Comparison of ENCODE assay signal across 23 mouse cellular contexts in the genomic region with DNA sequence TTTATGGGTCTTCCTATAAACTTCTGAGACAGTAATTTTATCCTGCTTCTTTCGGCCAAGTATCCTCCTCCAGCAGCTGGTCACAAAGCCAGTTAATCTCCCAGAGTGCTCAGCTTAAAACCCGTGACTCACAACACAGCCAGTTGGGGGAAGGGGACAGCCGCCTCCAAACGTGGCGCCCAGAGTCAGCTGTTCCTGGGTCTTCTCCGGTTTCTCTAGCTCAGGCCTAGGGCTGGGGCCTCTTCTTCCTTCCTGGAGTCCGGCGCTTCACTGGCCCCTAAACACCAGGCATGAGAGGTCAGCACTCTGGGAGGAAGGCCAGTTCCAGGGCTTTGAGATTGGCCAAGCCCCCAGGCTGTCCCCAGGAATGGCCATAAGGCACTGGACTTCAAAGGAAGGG. TPM values are rescaled to one million over a fixed set of nuclear protein-coding genes. Genes with fewer than 3 reads are reported as not detected.
DNase-seq lines count a peak whose midpoint lies in the region; ATAC-seq and TF ChIP-seq lines count a peak whose summit lies in the region.
"Had no signal": no experiment of that assay in that cellular context is flagged by ENCODE, and none has a peak within 500 bp of the region (broad histone marks: within the 10 kb centered on the region; RNA-seq: fewer than 3 reads in every experiment).

No protein-coding gene starts in this region.

- peak; percentile 61 for DNase-seq in heart, adult 11 months
- DNase-seq in heart, embryonic 10.5 days (ENCODE audit: low spot score), result no peak
- peak; percentile 47 for DNase-seq in gastrocnemius, postnatal 10 days
- peak; percentile 90 for DNase-seq in skeletal muscle tissue, adult 2 months (ENCODE audit: low read depth, low spot score)
- DNase-seq in layer of hippocampus, adult 11-12 months (ENCODE audit: low spot score), result no peak
- DNase-seq in cerebellum, postnatal 14 days, result no peak
- DNase-seq in hindbrain, postnatal 0 days (ENCODE audit: low spot score), result no peak
- DNase-seq: adrenal gland, adult 8-10 months; cerebellum, postnatal 10 days; heart, postnatal 10 days; kidney, postnatal 10 days; layer of hippocampus, adult 9-11 months; liver, embryonic 13.5 days; thymus, postnatal 36 days had no signal

- H3K4me2 ChIP-seq in embryonic facial prominence, embryonic 12.5 days (replicated peaks), result no peak overlapping the region
- H3K4me2 ChIP-seq in hindbrain, postnatal 0 days (ENCODE audit: low read depth, low read length), result no peak overlapping the region
- H3K4me2 ChIP-seq: hindbrain, embryonic 12.5 days; liver, embryonic 13.5 days; lung, embryonic 15.5 days; midbrain, embryonic 12.5 days had no signal

- no peaks in the 10 kb centered on the region for H3K36me3 ChIP-seq in heart, embryonic 10.5 days
- H3K36me3 ChIP-seq in embryonic facial prominence, embryonic 12.5 days, result no peaks in the 10 kb centered on the region
- H3K36me3 ChIP-seq in hindbrain, postnatal 0 days (ENCODE audit: insufficient read depth, low read length), result no peaks in the 10 kb centered on the region
- H3K36me3 ChIP-seq: hindbrain, embryonic 12.5 days; liver, embryonic 13.5 days; lung, embryonic 15.5 days; midbrain, embryonic 12.5 days had no signal

- no peak for TF ChIP-seq CTCF in hindbrain, postnatal 0 days (IDR thresholded peaks at IDR 0.05; ENCODE audit: low read depth)

- no peak overlapping the region for H3K27ac ChIP-seq in heart, embryonic 10.5 days
- no peak overlapping the region for H3K27ac ChIP-seq in embryonic facial prominence, embryonic 12.5 days
- no peak overlapping the region for H3K27ac ChIP-seq in hindbrain, postnatal 0 days
- H3K27ac ChIP-seq: hindbrain, embryonic 12.5 days; liver, embryonic 13.5 days; lung, embryonic 15.5 days; macrophage; midbrain, embryonic 12.5 days had no signal

- ATAC-seq in embryonic facial prominence, embryonic 12.5 days (ENCODE audit: insufficient number of reproducible peaks, insufficient read depth, low FRiP score, low TSS enrichment), result 0 out of 2 replicates have a peak, but pooled peaks have one; percentile 49
- ATAC-seq in hindbrain, postnatal 0 days, result no peak
- ATAC-seq: intestine, embryonic 16.5 days had no signal

- H3K4me1 ChIP-seq in heart, embryonic 10.5 days, result peaks cover 5% of the 10 kb centered on the region; the same call in 1 of the 2 replicates
- peaks cover 5% of the 10 kb centered on the region; the same call in 1 of the 2 replicates for H3K4me1 ChIP-seq in embryonic facial prominence, embryonic 12.5 days
- H3K4me1 ChIP-seq in hindbrain, postnatal 0 days (ENCODE audit: insufficient read depth, low read length), result no peaks in the 10 kb centered on the region
- H3K4me1 ChIP-seq: liver, embryonic 13.5 days; lung, embryonic 15.5 days had no signal

- peaks cover 52% of the 10 kb centered on the region for H3K27me3 ChIP-seq in heart, embryonic 10.5 days (ENCODE audit: insufficient read depth, poor library complexity, severe bottlenecking)
- peaks cover 26% of the 10 kb centered on the region for H3K27me3 ChIP-seq in embryonic facial prominence, embryonic 12.5 days
- no peaks in the 10 kb centered on the region for H3K27me3 ChIP-seq in hindbrain, postnatal 0 days (ENCODE audit: insufficient read depth, low read length)

- H3K9ac ChIP-seq in embryonic facial prominence, embryonic 12.5 days, result no peak overlapping the region
- H3K9ac ChIP-seq in hindbrain, postnatal 0 days (replicated peaks; ENCODE audit: low read length), result no peak overlapping the region
- H3K9ac ChIP-seq: hindbrain, embryonic 12.5 days; liver, embryonic 13.5 days; lung, embryonic 15.5 days; midbrain, embryonic 12.5 days had no signal

- H3K4me3 ChIP-seq in heart, embryonic 10.5 days, result no peak overlapping the region
- no peak overlapping the region for H3K4me3 ChIP-seq in embryonic facial prominence, embryonic 12.5 days
- H3K4me3 ChIP-seq in hindbrain, postnatal 0 days (ENCODE audit: low read length), result no peak overlapping the region
- H3K4me3 ChIP-seq: hindbrain, embryonic 12.5 days; liver, embryonic 13.5 days; lung, embryonic 15.5 days; midbrain, embryonic 12.5 days had no signal

- H3K9me3 ChIP-seq in heart, embryonic 10.5 days, result no peaks in the 10 kb centered on the region
- no peaks in the 10 kb centered on the region for H3K9me3 ChIP-seq in embryonic facial prominence, embryonic 12.5 days
- no peaks in the 10 kb centered on the region for H3K9me3 ChIP-seq in hindbrain, postnatal 0 days (ENCODE audit: low read length)
- H3K9me3 ChIP-seq: hindbrain, embryonic 12.5 days; liver, embryonic 13.5 days; lung, embryonic 15.5 days; midbrain, embryonic 12.5 days had no signal

- 54% methylated on average over 8 of the region's 8 CpGs for WGBS in heart, embryonic 10.5 days
- WGBS in embryonic facial prominence, embryonic 12.5 days, result 42% methylated on average over 8 of the region's 8 CpGs
- 59% methylated on average over 8 of the region's 8 CpGs for WGBS in hindbrain, postnatal 0 days

RNA-seq across cellular contexts. Expression of a gene that starts 23.1 kb away (rescaled TPM):
- polyA plus RNA-seq in heart, embryonic 10.5 days (2016; fragmentation: Nextera tagmentation; extraction: Ambion mirVana), result 0.17 and 0.85 TPM in 2 replicates
- 27.4 and 28.8 TPM in 2 replicates for polyA plus RNA-seq in embryonic facial prominence, embryonic 12.5 days (2016; fragmentation: Nextera tagmentation; extraction: Ambion mirVana)
- total RNA-seq in gastrocnemius, postnatal 10 days (2021), result 10 to 100 TPM; 36.8 to 45.3 TPM
- total RNA-seq in hindbrain, postnatal 0 days (2014; rRNA removed), result 0.32 and 0.99 TPM in 2 replicates
- polyA plus RNA-seq in hindbrain, postnatal 0 days (2015; fragmentation: Nextera tagmentation; extraction: Ambion mirVana), result 0.20 and 0.37 TPM in 2 replicates
- total RNA-seq: adrenal gland, adult 8-10 months; CH12.LX; heart, postnatal 10 days; left cerebral cortex, postnatal 10 days had no signal
- polyA plus RNA-seq: forebrain, embryonic 11.5 days; macrophage; midbrain, embryonic 12.5 days had no signal

RNA-seq across cellular contexts. Expression of a gene that starts 43.1 kb away (rescaled TPM):
- 0.04 TPM in 1 of 2 replicates, not detected in the other for polyA plus RNA-seq in heart, embryonic 10.5 days (2016; fragmentation: Nextera tagmentation; extraction: Ambion mirVana)
- 0.50 and 0.81 TPM in 2 replicates for polyA plus RNA-seq in embryonic facial prominence, embryonic 12.5 days (2016; fragmentation: Nextera tagmentation; extraction: Ambion mirVana)
- total RNA-seq in gastrocnemius, postnatal 10 days (2021), result 10 to 100 TPM; 19.7 to 21.1 TPM
- 43.7 and 45.6 TPM in 2 replicates for total RNA-seq in hindbrain, postnatal 0 days (2014; rRNA removed)
- polyA plus RNA-seq in hindbrain, postnatal 0 days (2015; fragmentation: Nextera tagmentation; extraction: Ambion mirVana), result 25.0 and 25.6 TPM in 2 replicates
- polyA plus RNA-seq: macrophage had no signal

Comparison
In these comparisons a context has a peak if more than half of its experiments do, and no peak if none do; other contexts are left out.
1. DNase-seq: peak in heart, adult 11 months (single experiment), gastrocnemius, postnatal 10 days (single experiment) and skeletal muscle tissue, adult 2 months (single experiment); none in heart, embryonic 10.5 days (single experiment), layer of hippocampus, adult 11-12 months (single experiment), cerebellum, postnatal 14 days (0 of 2) and hindbrain, postnatal 0 days (single experiment).
2. RNA of a gene that starts 23.1 kb away (polyA plus RNA-seq): 27.4 to 28.8 TPM in embryonic facial prominence, embryonic 12.5 days; 0.17 to 0.85 TPM in heart, embryonic 10.5 days and 0.20 to 0.37 TPM in hindbrain, postnatal 0 days; every median in the first group is over 10 times any median in the second.
3. RNA of a gene that starts 43.1 kb away (polyA plus RNA-seq): 25.0 to 25.6 TPM in hindbrain, postnatal 0 days; 0.50 to 0.81 TPM in embryonic facial prominence, embryonic 12.5 days and 0.04 TPM in heart, embryonic 10.5 days; every median in the first group is over 10 times any median in the second.